Mouse (Mus musculus) MEL (cell line): ENCODE measurements around the gene Dusp19. TPM values are rescaled to one million over a fixed set of nuclear protein-coding genes. Genes with fewer than 3 reads are reported as not detected.

ENCODE experiments used
- DNase-seq: peaks from one replicate; pipeline ENCODE4 v3.0.0; 2011; ENCODE audit warnings: low read depth, low spot score
- H3K27ac ChIP-seq: 2 replicates; pipeline ENCODE4 v1.5.1; 2012; ENCODE audit warnings: low read depth, mild to moderate bottlenecking, control low read depth, low read length, moderate library complexity; ENCODE audit not compliant: control insufficient read depth
- H3K27me3 ChIP-seq, 2 experiments: fragments of 150-350 bp in 1 of 2; sonication (generic) in 1 of 2; 2 replicates each; pipeline ENCODE4 v1.6.1; 2012; ENCODE audit warnings: low read length in 2 of 2, mild to moderate bottlenecking in 2 of 2, improper control_type of control experiment in 1 of 2, moderate library complexity in 1 of 2; ENCODE audit not compliant: insufficient read depth in 2 of 2, control insufficient read depth in 1 of 2
- H3K36me3 ChIP-seq, 2 experiments: 2 replicates each; pipeline ENCODE4 v1.6.1; 2012 to 2014; ENCODE audit warnings: low read length in 2 of 2, improper control_type of control experiment in 1 of 2, inconsistent platforms in 1 of 2, mild to moderate bottlenecking in 1 of 2; ENCODE audit not compliant: insufficient read depth in 2 of 2, control insufficient read depth in 1 of 2
- H3K4me1 ChIP-seq, 2 experiments: fragments of 150-350 bp in 1 of 2; sonication (generic) in 1 of 2; 2 replicates each; pipeline ENCODE4 v1.6.1; 2012; ENCODE audit warnings: low read length in 2 of 2, improper control_type of control experiment in 1 of 2, mild to moderate bottlenecking in 1 of 2; ENCODE audit not compliant: insufficient read depth in 2 of 2, control insufficient read depth in 1 of 2
- H3K4me3 ChIP-seq, 2 experiments: fragments of 150-350 bp in 1 of 2; sonication (generic) in 1 of 2; 2 replicates each; pipeline ENCODE4 v1.5.1; 2012; ENCODE audit warnings: low read depth in 2 of 2, low read length in 2 of 2, mild to moderate bottlenecking in 2 of 2, moderate library complexity in 2 of 2, control low read depth in 1 of 2, improper control_type of control experiment in 1 of 2; ENCODE audit not compliant: control insufficient read depth in 1 of 2, insufficient read depth in 1 of 2
- H3K79me2 ChIP-seq: 2 replicates; pipeline ENCODE4 v1.6.1; 2012; ENCODE audit warnings: mild to moderate bottlenecking, low read length, moderate library complexity; ENCODE audit not compliant: control insufficient read depth, poor library complexity, insufficient read depth
- H3K9ac ChIP-seq: 2 replicates; pipeline ENCODE4 v1.6.1; 2012; ENCODE audit warnings: low read depth, mild to moderate bottlenecking, control low read depth, low read length, moderate library complexity; ENCODE audit not compliant: control insufficient read depth, poor library complexity, severe bottlenecking
- H3K9me3 ChIP-seq: fragments of 150-350 bp; sonication (generic); replicated peaks from 2 replicates; pipeline ENCODE4 v1.6.1; 2012; ENCODE audit warnings: mild to moderate bottlenecking, low read length, improper control_type of control experiment, moderate library complexity; ENCODE audit not compliant: insufficient read depth
- BHLHE40 ChIP-seq: IDR thresholded peaks from 2 replicates; pipeline ENCODE4 v1.6.1; 2012; ENCODE audit warnings: low read depth, mild to moderate bottlenecking, inconsistent platforms, low read length, improper control_type of control experiment, borderline replicate concordance
- CHD1 ChIP-seq: IDR thresholded peaks from 2 replicates; pipeline ENCODE4 v1.6.1; 2012; ENCODE audit warnings: low read depth, mild to moderate bottlenecking, inconsistent platforms, low read length, improper control_type of control experiment
- CTCF ChIP-seq, 3 experiments: IDR thresholded peaks in 2 of 3; conservative IDR thresholded peaks in 1 of 3; 2 replicates each; pipeline ENCODE4 v1.5.1; 2011 to 2012; ENCODE audit warnings: low read length in 3 of 3, low read depth in 2 of 3, mild to moderate bottlenecking in 2 of 3, improper control_type of control experiment in 1 of 3, inconsistent platforms in 1 of 3, mixed read lengths in 1 of 3, moderate library complexity in 1 of 3; ENCODE audit not compliant: control insufficient read depth in 1 of 3, insufficient read depth in 1 of 3, poor library complexity in 1 of 3, severe bottlenecking in 1 of 3
- E2F4 ChIP-seq: IDR thresholded peaks from 2 replicates; pipeline ENCODE4 v1.6.1; 2011; ENCODE audit warnings: low read depth, low read length, improper control_type of control experiment, borderline replicate concordance
- ETS1 ChIP-seq: IDR thresholded peaks from 2 replicates; pipeline ENCODE4 v1.6.1; 2012; ENCODE audit warnings: low read depth, mild to moderate bottlenecking, inconsistent platforms, low read length, improper control_type of control experiment, moderate library complexity
- GATA1 ChIP-seq: IDR thresholded peaks from 2 replicates; pipeline ENCODE4 v1.6.1; 2011; ENCODE audit warnings: low read depth, low read length, improper control_type of control experiment
- HCFC1 ChIP-seq: IDR thresholded peaks from 2 replicates; pipeline ENCODE4 v1.6.1; 2012; ENCODE audit warnings: low read depth, mild to moderate bottlenecking, inconsistent platforms, low read length, improper control_type of control experiment, moderate library complexity
- JUND ChIP-seq: IDR thresholded peaks from 2 replicates; pipeline ENCODE4 v1.6.1; 2011; ENCODE audit warnings: low read depth, mild to moderate bottlenecking, improper control_type of control experiment, low read length
- MAFK ChIP-seq: IDR thresholded peaks from 2 replicates; pipeline ENCODE4 v1.6.1; 2011; ENCODE audit warnings: low read depth, mild to moderate bottlenecking, low read length, improper control_type of control experiment, borderline replicate concordance
- MXI1 ChIP-seq: IDR thresholded peaks from 2 replicates; pipeline ENCODE4 v1.6.1; 2011; ENCODE audit warnings: mild to moderate bottlenecking, low read depth, low read length, improper control_type of control experiment
- NELFE ChIP-seq: IDR thresholded peaks from 2 replicates; pipeline ENCODE4 v1.6.1; 2011; ENCODE audit warnings: low read depth, low read length, improper control_type of control experiment
- NRF1 ChIP-seq: IDR thresholded peaks from 2 replicates; pipeline ENCODE4 v1.6.1; 2014; ENCODE audit warnings: low read depth, mild to moderate bottlenecking, inconsistent platforms, low read length, improper control_type of control experiment, moderate library complexity; ENCODE audit not compliant: poor library complexity, insufficient read depth, severe bottlenecking
- POLR2A ChIP-seq, 2 experiments: IDR thresholded peaks; 2 replicates each; pipeline ENCODE4 v1.6.1; 2011 to 2012; ENCODE audit warnings: low read length in 2 of 2, mild to moderate bottlenecking in 2 of 2, control low read depth in 1 of 2, improper control_type of control experiment in 1 of 2, low read depth in 1 of 2, moderate library complexity in 1 of 2; ENCODE audit not compliant: control insufficient read depth in 1 of 2, insufficient read depth in 1 of 2, poor library complexity in 1 of 2
- RAD21 ChIP-seq: IDR thresholded peaks from 2 replicates; pipeline ENCODE4 v1.6.1; 2011; ENCODE audit warnings: mild to moderate bottlenecking, low read depth, low read length, improper control_type of control experiment
- RCOR1 ChIP-seq: IDR thresholded peaks from 2 replicates; pipeline ENCODE4 v1.6.1; 2012; ENCODE audit warnings: low read depth, mild to moderate bottlenecking, inconsistent platforms, low read length, improper control_type of control experiment
- SIN3A ChIP-seq: IDR thresholded peaks from 2 replicates; pipeline ENCODE4 v1.6.1; 2012; ENCODE audit warnings: low read length, improper control_type of control experiment, inconsistent platforms
- SMC3 ChIP-seq: IDR thresholded peaks from 2 replicates; pipeline ENCODE4 v1.6.1; 2011; ENCODE audit warnings: low read depth, low read length, improper control_type of control experiment
- TCF12 ChIP-seq: IDR thresholded peaks from 2 replicates; pipeline ENCODE4 v1.6.1; 2014; ENCODE audit warnings: low read depth, mild to moderate bottlenecking, inconsistent platforms, low read length, improper control_type of control experiment, moderate library complexity
- USF1 ChIP-seq: IDR thresholded peaks from 2 replicates; pipeline ENCODE4 v1.6.1; 2014; ENCODE audit warnings: low read depth, mild to moderate bottlenecking, inconsistent platforms, low read length, improper control_type of control experiment, moderate library complexity
- USF2 ChIP-seq, 2 experiments: IDR thresholded peaks; 2 replicates each; pipeline ENCODE4 v1.6.1; 2011 to 2012; ENCODE audit warnings: improper control_type of control experiment in 2 of 2, low read length in 2 of 2, borderline replicate concordance in 1 of 2, inconsistent platforms in 1 of 2, low read depth in 1 of 2, mild to moderate bottlenecking in 1 of 2; ENCODE audit not compliant: insufficient read depth in 1 of 2
- ZC3H11A ChIP-seq: IDR thresholded peaks from 2 replicates; pipeline ENCODE4 v1.6.1; 2012; ENCODE audit warnings: low read depth, mild to moderate bottlenecking, inconsistent platforms, low read length, improper control_type of control experiment
- ZKSCAN1 ChIP-seq: IDR thresholded peaks from 2 replicates; pipeline ENCODE4 v1.6.1; 2012; ENCODE audit warnings: low read depth, mild to moderate bottlenecking, inconsistent platforms, low read length, improper control_type of control experiment, moderate library complexity
- ZNF384 ChIP-seq: IDR thresholded peaks from 2 replicates; pipeline ENCODE4 v1.6.1; 2012; ENCODE audit warnings: low read depth, mild to moderate bottlenecking, inconsistent platforms, low read length, improper control_type of control experiment
- polyA plus RNA-seq, 2 experiments: library from polyadenylated mRNA; stranded (reverse) in 1 of 2; unstranded in 1 of 2; fragments of >175 nt in 1 of 2; fragments of >200 nt in 1 of 2; gene quantifications; 2 replicates each; pipeline versions ENCODE4 v1.2.1 to v1.2.4; 2012; ENCODE audit warnings: low replicate concordance in 2 of 2, low read depth in 1 of 2; ENCODE audit not compliant: insufficient read length in 2 of 2, insufficient read depth in 1 of 2, missing spikeins in 1 of 2
- total RNA-seq: library from RNA; depleted of rRNA; stranded (reverse); fragments of 300-350 nt; gene quantifications from 2 replicates; pipeline ENCODE4 v1.2.3, GENCODE M21; 2012

Dusp19 gene
- total and polyA plus RNA-seq, 3 experiments = 14.9 to 16.1 TPM; not detected in 1

DNA sequence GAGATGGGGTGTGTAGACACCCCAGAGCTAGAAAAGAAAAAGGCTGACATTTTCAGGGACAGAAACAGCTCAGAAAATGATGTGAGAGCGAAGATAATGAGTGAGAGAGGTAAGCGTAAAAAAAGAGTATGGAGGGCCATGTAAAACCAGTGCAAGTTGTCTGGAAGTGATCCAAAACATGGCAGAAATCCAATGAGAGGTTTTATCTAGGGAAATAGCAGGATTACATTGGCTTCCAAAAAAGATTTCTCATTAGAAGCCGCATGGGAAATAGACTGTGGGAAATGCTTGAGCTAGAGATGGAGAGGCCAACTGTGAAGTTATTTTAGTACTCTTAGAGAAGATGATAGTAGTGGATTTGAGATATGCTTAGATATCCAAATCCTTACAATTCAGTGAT, 5.1 kb downstream of the Dusp19 start:
- Histone ChIP-seq H3K27ac (no peak overlapping the region), H3K9ac (no peak overlapping the region), H3K4me3 (no peak overlapping the region), H3K27me3 (no peaks in the 10 kb centered on the region), H3K9me3 (no peaks in the 10 kb centered on the region), H3K4me1 (peaks cover 0 to 3% of the 10 kb centered on the region in 2 experiments; a peak in 1 of 4 replicates), H3K36me3 (peaks cover 0 to 17% of the 10 kb centered on the region in 2 experiments; a peak in 2 of 4 replicates), H3K79me2 (peaks cover 4% of the 10 kb centered on the region; the same call in 1 of the 2 replicates)
- DNase-seq = no peak
- no peak for TF ChIP-seq USF1
- no peak for TF ChIP-seq JUND
- no peak for TF ChIP-seq ETS1
- TF ChIP-seq RCOR1 = no peak
- TF ChIP-seq SMC3 = no peak
- no peak for TF ChIP-seq POLR2A (IDR thresholded peaks at IDR 0.05; ENCODE audit: control insufficient read depth in 1 of 2, insufficient read depth in 1 of 2, low read depth in 1 of 2, low read length in 2 of 2, poor library complexity in 1 of 2)
- TF ChIP-seq NRF1 = no peak
- TF ChIP-seq ZKSCAN1 = no peak
- no peak for TF ChIP-seq HCFC1
- TF ChIP-seq BHLHE40 = no peak
- TF ChIP-seq TCF12 = no peak
- no peak for TF ChIP-seq E2F4
- no peak for TF ChIP-seq NELFE
- TF ChIP-seq CHD1 = no peak
- no peak for TF ChIP-seq CTCF (IDR thresholded peaks at IDR 0.05 in 2 of 3, conservative IDR thresholded peaks at IDR 0.05 in 1 of 3; ENCODE audit: control insufficient read depth in 1 of 3, insufficient read depth in 1 of 3, low read depth in 2 of 3, low read length in 3 of 3, poor library complexity in 1 of 3, severe bottlenecking in 1 of 3)
- no peak for TF ChIP-seq MXI1
- no peak for TF ChIP-seq RAD21
- no peak for TF ChIP-seq ZC3H11A
- TF ChIP-seq MAFK = no peak

DNA sequence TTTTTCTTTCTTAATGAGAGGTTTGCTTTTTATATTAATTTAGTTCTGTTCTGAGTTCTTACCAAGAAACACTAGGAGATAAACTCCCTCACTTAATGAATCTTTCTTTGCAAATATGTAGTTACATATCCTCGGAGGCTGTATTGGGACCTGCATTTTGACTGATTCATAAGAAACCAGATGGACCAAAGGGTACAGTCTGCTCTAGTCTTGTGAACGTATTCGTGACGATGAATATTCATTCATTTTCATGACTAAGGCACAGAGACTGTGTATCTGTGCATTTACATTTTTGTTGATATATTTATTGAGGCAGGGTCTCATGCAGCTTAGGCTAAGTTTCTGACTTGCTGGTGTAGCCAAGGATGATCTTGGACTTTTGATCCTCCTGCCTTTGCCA, 7.7 kb downstream of the Dusp19 start:
- TF ChIP-seq NRF1 (no peak), BHLHE40 (no peak), SMC3 (no peak), ZNF384 (no peak), POLR2A (IDR thresholded peaks at IDR 0.05; ENCODE audit: control insufficient read depth in 1 of 2, insufficient read depth in 1 of 2, low read depth in 1 of 2, low read length in 2 of 2, poor library complexity in 1 of 2) (no peak), USF2 (IDR thresholded peaks at IDR 0.05; ENCODE audit: borderline replicate concordance in 1 of 2, insufficient read depth in 1 of 2, low read depth in 1 of 2, low read length in 2 of 2) (no peak), GATA1 (no peak), ETS1 (no peak), SIN3A (no peak)
- no peaks in the 10 kb centered on the region for H3K9me3 ChIP-seq
- no peaks in the 10 kb centered on the region for H3K27me3 ChIP-seq
- H3K4me1 ChIP-seq = peaks cover 0 to 3% of the 10 kb centered on the region in 2 experiments; a peak in 1 of 4 replicates
- no peak for DNase-seq
- no peak overlapping the region for H3K9ac ChIP-seq
- H3K36me3 ChIP-seq = peaks cover 0 to 8% of the 10 kb centered on the region in 2 experiments; a peak in 2 of 4 replicates
- H3K27ac ChIP-seq = no peak overlapping the region
- no peaks in the 10 kb centered on the region for H3K79me2 ChIP-seq
- H3K4me3 ChIP-seq = no peak overlapping the region
